ENCODE assay signal across 16 mouse cellular contexts in genomic region chr11:109470170-109470569, GRCm38 (mm10). TPM values are rescaled to one million over a fixed set of nuclear protein-coding genes. Genes with fewer than 3 reads are reported as not detected.
A peak's percentile ranks its signal among the peaks of the same experiment; 100 is the strongest.
DNase-seq lines count a peak whose midpoint lies in the region; ATAC-seq and TF ChIP-seq lines count a peak whose summit lies in the region.
"Had no signal": no experiment of that assay in that cellular context is flagged by ENCODE, and none has a peak within 500 bp of the region (broad histone marks: within the 10 kb centered on the region; RNA-seq: fewer than 3 reads in every experiment).

No protein-coding gene starts in this region.

- no peak for TF ChIP-seq CTCF in intestine, postnatal 0 days (IDR thresholded peaks at IDR 0.05; ENCODE audit: low read depth)

- no peak overlapping the region for H3K27ac ChIP-seq in heart, embryonic 13.5 days (replicated peaks)
- no peak overlapping the region for H3K27ac ChIP-seq in heart, embryonic 12.5 days (ENCODE audit: poor library complexity, severe bottlenecking)
- peak overlapping the region; percentile 98; the same call in 1 of the 2 replicates for H3K27ac ChIP-seq in intestine, postnatal 0 days (ENCODE audit: low read depth, low read length)
- no peak overlapping the region for H3K27ac ChIP-seq in forebrain, embryonic 12.5 days
- H3K27ac ChIP-seq: embryonic facial prominence, embryonic 12.5 days; heart, embryonic 15.5 days had no signal

- peak; percentile 56 to 60 for DNase-seq in B cell, adult 2 months
- no peak for DNase-seq in gastrocnemius, postnatal 4 days (ENCODE audit: low spot score in 2 of 2)
- DNase-seq in ovary, postnatal 10 days (ENCODE audit: low spot score) = no peak
- DNase-seq: cerebellum, adult 9-10 months; kidney, postnatal 25 days; lung, postnatal 36 days had no signal

- H3K4me3 ChIP-seq in heart, embryonic 13.5 days = no peak overlapping the region
- no peak overlapping the region for H3K4me3 ChIP-seq in heart, embryonic 12.5 days
- 0 out of 2 replicates have a peak overlapping the region, but pooled peaks have one; percentile 74 for H3K4me3 ChIP-seq in intestine, postnatal 0 days (ENCODE audit: low read depth, low read length)
- H3K4me3 ChIP-seq in forebrain, embryonic 12.5 days (replicated peaks) = no peak overlapping the region
- H3K4me3 ChIP-seq: embryonic facial prominence, embryonic 12.5 days had no signal

- peak overlapping the region; percentile 90 for H3K4me2 ChIP-seq in heart, embryonic 13.5 days
- H3K4me2 ChIP-seq in heart, embryonic 12.5 days = no peak overlapping the region
- peak overlapping the region; percentile 96 for H3K4me2 ChIP-seq in intestine, postnatal 0 days (replicated peaks; ENCODE audit: low read depth)
- no peak overlapping the region for H3K4me2 ChIP-seq in forebrain, embryonic 12.5 days
- H3K4me2 ChIP-seq: embryonic facial prominence, embryonic 12.5 days; stomach, embryonic 15.5 days had no signal

- no peak overlapping the region for H3K9ac ChIP-seq in heart, embryonic 13.5 days
- H3K9ac ChIP-seq in heart, embryonic 12.5 days = no peak overlapping the region
- no peak overlapping the region for H3K9ac ChIP-seq in intestine, postnatal 0 days (ENCODE audit: low read depth, low read length)
- no peak overlapping the region for H3K9ac ChIP-seq in forebrain, embryonic 12.5 days
- H3K9ac ChIP-seq: embryonic facial prominence, embryonic 12.5 days; heart, embryonic 15.5 days; stomach, embryonic 15.5 days had no signal

- H3K4me1 ChIP-seq in heart, embryonic 13.5 days = peaks cover 39% of the 10 kb centered on the region
- peaks cover 13% of the 10 kb centered on the region for H3K4me1 ChIP-seq in heart, embryonic 12.5 days (replicated peaks)
- H3K4me1 ChIP-seq in intestine, postnatal 0 days (replicated peaks; ENCODE audit: control insufficient read depth, insufficient read depth, low read length) = no peaks in the 10 kb centered on the region
- H3K4me1 ChIP-seq in forebrain, embryonic 12.5 days = peaks cover 23% of the 10 kb centered on the region

- ATAC-seq in heart, embryonic 13.5 days (ENCODE audit: extremely low read depth, insufficient number of reproducible peaks, low FRiP score, low TSS enrichment) = no peak
- ATAC-seq in heart, embryonic 12.5 days (ENCODE audit: insufficient number of reproducible peaks, low FRiP score) = no peak
- ATAC-seq in intestine, postnatal 0 days = no peak
- ATAC-seq in megakaryocyte-erythroid progenitor cell, adult 5-6 weeks (replicated peaks; ENCODE audit: low FRiP score, low TSS enrichment, poor library complexity, severe bottlenecking) = 0 out of 2 replicates have a peak, but pooled peaks have one; percentile 8
- ATAC-seq in forebrain, embryonic 12.5 days (ENCODE audit: low FRiP score) = no peak
- ATAC-seq: hindbrain, embryonic 16.5 days had no signal

- H3K36me3 ChIP-seq in heart, embryonic 13.5 days = no peaks in the 10 kb centered on the region
- no peaks in the 10 kb centered on the region for H3K36me3 ChIP-seq in heart, embryonic 12.5 days
- H3K36me3 ChIP-seq in intestine, postnatal 0 days (ENCODE audit: control insufficient read depth, insufficient read depth) = peaks cover 9% of the 10 kb centered on the region; the same call in 1 of the 2 replicates
- H3K36me3 ChIP-seq in forebrain, embryonic 12.5 days (replicated peaks) = no peaks in the 10 kb centered on the region
- H3K36me3 ChIP-seq: embryonic facial prominence, embryonic 12.5 days; heart, embryonic 15.5 days; stomach, embryonic 15.5 days had no signal

- H3K27me3 ChIP-seq in heart, embryonic 13.5 days (replicated peaks) = peaks cover 5% of the 10 kb centered on the region; the same call in 1 of the 2 replicates
- H3K27me3 ChIP-seq in heart, embryonic 12.5 days (replicated peaks) = no peaks in the 10 kb centered on the region
- H3K27me3 ChIP-seq in intestine, postnatal 0 days (replicated peaks; ENCODE audit: control insufficient read depth, insufficient read depth, low read length) = no peaks in the 10 kb centered on the region
- 0 out of 2 replicates have a peak, but pooled peaks cover 18% of the 10 kb centered on the region for H3K27me3 ChIP-seq in forebrain, embryonic 12.5 days
- H3K27me3 ChIP-seq: stomach, embryonic 15.5 days had no signal

- no peaks in the 10 kb centered on the region for H3K9me3 ChIP-seq in heart, embryonic 13.5 days
- no peaks in the 10 kb centered on the region for H3K9me3 ChIP-seq in heart, embryonic 12.5 days (replicated peaks)
- no peaks in the 10 kb centered on the region for H3K9me3 ChIP-seq in intestine, postnatal 0 days (ENCODE audit: control insufficient read depth)
- no peaks in the 10 kb centered on the region for H3K9me3 ChIP-seq in forebrain, embryonic 12.5 days
- H3K9me3 ChIP-seq: embryonic facial prominence, embryonic 12.5 days; heart, embryonic 15.5 days; stomach, embryonic 15.5 days had no signal

- 68% methylated on average over 9 of the region's 9 CpGs for WGBS in heart, embryonic 13.5 days
- WGBS in heart, embryonic 12.5 days = 68% methylated on average over 9 of the region's 9 CpGs
- 41% methylated on average over 9 of the region's 9 CpGs for WGBS in intestine, postnatal 0 days
- WGBS in forebrain, embryonic 12.5 days = 72% methylated on average over 9 of the region's 9 CpGs

RNA-seq across cellular contexts. Expression of gene Arsg, which starts 3.0 kb away (rescaled TPM):
- polyA plus RNA-seq in heart, embryonic 13.5 days (2015; fragmentation: Nextera tagmentation; extraction: Ambion mirVana) = 3.8 and 3.9 TPM in 2 replicates
- 4.5 and 5.7 TPM in 2 replicates for polyA plus RNA-seq in heart, embryonic 12.5 days (2016; fragmentation: Nextera tagmentation; extraction: Ambion mirVana)
- 50.9 and 54.4 TPM in 2 replicates for polyA plus RNA-seq in intestine, postnatal 0 days (2015; fragmentation: Nextera tagmentation; extraction: Ambion mirVana)
- total RNA-seq in megakaryocyte-erythroid progenitor cell, adult 5-6 weeks (2014; fragmentation: Nextera tagmentation) = 7.3 and 9.3 TPM in 2 replicates
- 4.1 and 4.7 TPM in 2 replicates for total RNA-seq in megakaryocyte-erythroid progenitor cell, adult 5-6 weeks (2017)
- 2.4 and 2.6 TPM in 2 replicates for polyA plus RNA-seq in forebrain, embryonic 12.5 days (2016; fragmentation: Nextera tagmentation; extraction: Ambion mirVana)
- total RNA-seq in gastrocnemius, postnatal 4 days (2021) = 10 to 100 TPM; 11.3 to 12.4 TPM

RNA-seq across cellular contexts. Expression of gene Slc16a6, which starts 3.2 kb away (rescaled TPM):
- polyA plus RNA-seq in heart, embryonic 13.5 days (2015; fragmentation: Nextera tagmentation; extraction: Ambion mirVana) = 9.6 and 9.7 TPM in 2 replicates
- polyA plus RNA-seq in heart, embryonic 12.5 days (2016; fragmentation: Nextera tagmentation; extraction: Ambion mirVana) = 10.9 and 11.9 TPM in 2 replicates
- polyA plus RNA-seq in intestine, postnatal 0 days (2015; fragmentation: Nextera tagmentation; extraction: Ambion mirVana) = 129 and 143 TPM in 2 replicates
- 40.6 and 46.9 TPM in 2 replicates for total RNA-seq in megakaryocyte-erythroid progenitor cell, adult 5-6 weeks (2014; fragmentation: Nextera tagmentation)
- 16.5 and 20.6 TPM in 2 replicates for total RNA-seq in megakaryocyte-erythroid progenitor cell, adult 5-6 weeks (2017)
- polyA plus RNA-seq in forebrain, embryonic 12.5 days (2016; fragmentation: Nextera tagmentation; extraction: Ambion mirVana) = 4.0 and 5.4 TPM in 2 replicates
- 10 to 100 TPM; 16.8 to 17.6 TPM for total RNA-seq in gastrocnemius, postnatal 4 days (2021)

RNA-seq across cellular contexts. Expression of gene Amz2, which starts 44.4 kb away (rescaled TPM):
- polyA plus RNA-seq in heart, embryonic 13.5 days (2015; fragmentation: Nextera tagmentation; extraction: Ambion mirVana) = 33.4 and 38.1 TPM in 2 replicates
- polyA plus RNA-seq in heart, embryonic 12.5 days (2016; fragmentation: Nextera tagmentation; extraction: Ambion mirVana) = 32.5 and 33.9 TPM in 2 replicates
- polyA plus RNA-seq in intestine, postnatal 0 days (2015; fragmentation: Nextera tagmentation; extraction: Ambion mirVana) = 22.7 and 23.8 TPM in 2 replicates
- 50.3 and 51.7 TPM in 2 replicates for total RNA-seq in megakaryocyte-erythroid progenitor cell, adult 5-6 weeks (2014; fragmentation: Nextera tagmentation)
- total RNA-seq in megakaryocyte-erythroid progenitor cell, adult 5-6 weeks (2017) = 79.1 and 90.9 TPM in 2 replicates
- polyA plus RNA-seq in forebrain, embryonic 12.5 days (2016; fragmentation: Nextera tagmentation; extraction: Ambion mirVana) = 46.9 and 50.2 TPM in 2 replicates
- total RNA-seq in gastrocnemius, postnatal 4 days (2021) = 10 to 100 TPM; 47.4 to 55.9 TPM

RNA-seq across cellular contexts. Expression of gene 9930022D16Rik, which starts 56.5 kb away (rescaled TPM):
- polyA plus RNA-seq in heart, embryonic 13.5 days (2015; fragmentation: Nextera tagmentation; extraction: Ambion mirVana) = 0.05 TPM in 1 of 2 replicates, not detected in the other
- not detected in 2 replicates for polyA plus RNA-seq in heart, embryonic 12.5 days (2016; fragmentation: Nextera tagmentation; extraction: Ambion mirVana)
- polyA plus RNA-seq in intestine, postnatal 0 days (2015; fragmentation: Nextera tagmentation; extraction: Ambion mirVana) = 0.08 TPM in 1 of 2 replicates, not detected in the other
- 0.12 TPM in 1 of 2 replicates, not detected in the other for total RNA-seq in megakaryocyte-erythroid progenitor cell, adult 5-6 weeks (2014; fragmentation: Nextera tagmentation)
- total RNA-seq in megakaryocyte-erythroid progenitor cell, adult 5-6 weeks (2017) = 1.2 TPM in 1 of 2 replicates, not detected in the other
- polyA plus RNA-seq in forebrain, embryonic 12.5 days (2016; fragmentation: Nextera tagmentation; extraction: Ambion mirVana) = not detected in 2 replicates
- total RNA-seq in gastrocnemius, postnatal 4 days (2021) = not detected
- polyA plus RNA-seq: embryonic facial prominence, embryonic 12.5 days; heart, embryonic 15.5 days; hindbrain, embryonic 16.5 days; limb, embryonic 11.5 days; stomach, embryonic 15.5 days had no signal

Comparison
In these comparisons a context has a peak if more than half of its experiments do, and no peak if none do; other contexts are left out.
1. H3K4me2 ChIP-seq: peak in heart, embryonic 13.5 days (single experiment) and intestine, postnatal 0 days (single experiment); none in heart, embryonic 12.5 days (single experiment) and forebrain, embryonic 12.5 days (single experiment).
2. DNase-seq: peak in B cell, adult 2 months (2 of 2); none in gastrocnemius, postnatal 4 days (0 of 2) and ovary, postnatal 10 days (single experiment).
3. RNA of gene Slc16a6, which starts 3.2 kb away (polyA plus RNA-seq): 129 to 143 TPM in intestine, postnatal 0 days; 10.9 to 11.9 TPM in heart, embryonic 12.5 days, 9.6 to 9.7 TPM in heart, embryonic 13.5 days and 4.0 to 5.4 TPM in forebrain, embryonic 12.5 days; every median in the first group is over 10 times any median in the second.